Mouse (Mus musculus) bone marrow, adult 2 months (tissue): ENCODE results near the gene Fgfr2.

Experiments used
- CTCF ChIP-seq: fragments of 200-500 bp; IDR thresholded peaks from 2 replicates; pipeline ENCODE4 v1.5.1; 2011; ENCODE audit warnings: low read length, control low read depth; ENCODE audit not compliant: control insufficient read depth, insufficient read depth
- POLR2A ChIP-seq: fragments of 200-500 bp; IDR thresholded peaks from 2 replicates; pipeline ENCODE4 v1.6.1; 2011; ENCODE audit warnings: low read depth, mild to moderate bottlenecking, control low read depth, low read length, borderline replicate concordance; ENCODE audit not compliant: control insufficient read depth

DNA sequence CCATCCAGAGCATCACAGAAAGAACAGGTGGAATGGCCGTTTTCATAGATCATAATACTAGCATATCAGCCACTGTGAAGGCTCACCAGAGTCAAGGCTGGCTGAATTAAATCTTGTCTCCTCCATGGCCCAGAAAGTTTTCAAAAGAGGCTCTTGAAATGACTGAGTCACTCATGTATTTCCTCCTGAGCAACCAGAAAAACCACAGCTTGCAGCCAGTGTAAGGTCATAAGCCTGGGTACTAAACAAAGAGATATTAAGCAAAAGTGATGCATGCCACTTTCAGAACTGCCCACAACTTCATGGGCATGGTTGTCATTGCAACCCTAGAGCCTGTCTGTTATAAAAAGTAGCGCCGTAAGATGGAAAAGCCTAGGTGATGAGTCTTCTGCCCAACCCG lies 694.8 kb downstream of the Fgfr2 start:
- TF ChIP-seq POLR2A = no peak
- no peak for TF ChIP-seq CTCF
